Mouse (Mus musculus): Measurements from ENCODE around the gene Ppp1r32. TPM values are rescaled to one million over a fixed set of nuclear protein-coding genes. Genes with fewer than 3 reads are reported as not detected.

Ppp1r32 gene
- total RNA-seq (2017), result 0.67 TPM in 1 of 3 replicates, not detected in the others

- no peak for ATAC-seq (replicated peaks; ENCODE audit: insufficient number of reproducible peaks, low FRiP score, low TSS enrichment, poor library complexity, severe bottlenecking)
Observed at GRCm38 (mm10) chr19:10482703-10483102, at the start of gene Ppp1r32. Gene Ppp1r32, minus strand, starts transcription at chr19:10482928.

GRCm38 (mm10) chr19:10530082-10530481 is 47.4 kb upstream of the Ppp1r32 start:
- no peak for ATAC-seq (replicated peaks; ENCODE audit: insufficient number of reproducible peaks, low FRiP score, low TSS enrichment, poor library complexity, severe bottlenecking)

GRCm38 (mm10) chr19:10525910-10526309 is 43.2 kb upstream of the Ppp1r32 start, which contains the start of gene Sdhaf2:
Gene Sdhaf2, minus strand, starts transcription at chr19:10526142.
- ATAC-seq (replicated peaks; ENCODE audit: insufficient number of reproducible peaks, low FRiP score, low TSS enrichment, poor library complexity, severe bottlenecking), result 0 out of 2 replicates have a peak, but pooled peaks have one; percentile 13

GRCm38 (mm10) chr19:10525106-10525901 is 42.6 kb upstream of the Ppp1r32 start, which contains the start of gene Cpsf7:
Gene Cpsf7, plus strand, starts transcription at chr19:10525266.
- peak; percentile 89 for ATAC-seq (replicated peaks; ENCODE audit: insufficient number of reproducible peaks, low FRiP score, low TSS enrichment, poor library complexity, severe bottlenecking)

GRCm38 (mm10) chr19:10524784-10525105 is 42.0 kb upstream of the Ppp1r32 start:
- no peak; the same call in 1 of the 2 replicates for ATAC-seq (replicated peaks; ENCODE audit: insufficient number of reproducible peaks, low FRiP score, low TSS enrichment, poor library complexity, severe bottlenecking)

GRCm38 (mm10) chr19:10523483-10524080 is 40.9 kb upstream of the Ppp1r32 start:
- no peak for ATAC-seq (replicated peaks; ENCODE audit: insufficient number of reproducible peaks, low FRiP score, low TSS enrichment, poor library complexity, severe bottlenecking)

- ATAC-seq (replicated peaks; ENCODE audit: insufficient number of reproducible peaks, low FRiP score, low TSS enrichment, poor library complexity, severe bottlenecking), result no peak
Observed at GRCm38 (mm10) chr19:10521926-10522325, 39.2 kb upstream of the Ppp1r32 start.

- ATAC-seq (replicated peaks; ENCODE audit: insufficient number of reproducible peaks, low FRiP score, low TSS enrichment, poor library complexity, severe bottlenecking), result no peak
Observed at GRCm38 (mm10) chr19:10520355-10520754, 37.6 kb upstream of the Ppp1r32 start.

- no peak for ATAC-seq (replicated peaks; ENCODE audit: insufficient number of reproducible peaks, low FRiP score, low TSS enrichment, poor library complexity, severe bottlenecking)
Observed at GRCm38 (mm10) chr19:10510759-10511330, 28.1 kb upstream of the Ppp1r32 start.

- peak; percentile 76 for ATAC-seq (replicated peaks; ENCODE audit: insufficient number of reproducible peaks, low FRiP score, low TSS enrichment, poor library complexity, severe bottlenecking)
Observed at GRCm38 (mm10) chr19:10502571-10502970, 19.8 kb upstream of the Ppp1r32 start.

- ATAC-seq (replicated peaks; ENCODE audit: insufficient number of reproducible peaks, low FRiP score, low TSS enrichment, poor library complexity, severe bottlenecking), result no peak
Observed at GRCm38 (mm10) chr19:10500581-10500980, 17.9 kb upstream of the Ppp1r32 start.

GRCm38 (mm10) chr19:10497512-10498160 is 14.9 kb upstream of the Ppp1r32 start:
- no peak for ATAC-seq (replicated peaks; ENCODE audit: insufficient number of reproducible peaks, low FRiP score, low TSS enrichment, poor library complexity, severe bottlenecking)

GRCm38 (mm10) chr19:10496976-10497375 is 14.2 kb upstream of the Ppp1r32 start:
- no peak for ATAC-seq (replicated peaks; ENCODE audit: insufficient number of reproducible peaks, low FRiP score, low TSS enrichment, poor library complexity, severe bottlenecking)

- ATAC-seq (replicated peaks; ENCODE audit: insufficient number of reproducible peaks, low FRiP score, low TSS enrichment, poor library complexity, severe bottlenecking), result no peak
Observed at GRCm38 (mm10) chr19:10495670-10496069, 12.9 kb upstream of the Ppp1r32 start.

GRCm38 (mm10) chr19:10486264-10486738 is 3.6 kb upstream of the Ppp1r32 start:
- ATAC-seq (replicated peaks; ENCODE audit: insufficient number of reproducible peaks, low FRiP score, low TSS enrichment, poor library complexity, severe bottlenecking), result peak; percentile 81

- ATAC-seq (replicated peaks; ENCODE audit: insufficient number of reproducible peaks, low FRiP score, low TSS enrichment, poor library complexity, severe bottlenecking), result no peak
Observed at GRCm38 (mm10) chr19:10479541-10479940, 3.2 kb downstream of the Ppp1r32 start.

GRCm38 (mm10) chr19:10473779-10474178 is 8.9 kb downstream of the Ppp1r32 start:
- no peak for ATAC-seq (replicated peaks; ENCODE audit: insufficient number of reproducible peaks, low FRiP score, low TSS enrichment, poor library complexity, severe bottlenecking)

- ATAC-seq (replicated peaks; ENCODE audit: insufficient number of reproducible peaks, low FRiP score, low TSS enrichment, poor library complexity, severe bottlenecking), result no peak
Observed at GRCm38 (mm10) chr19:10472958-10473357, 9.8 kb downstream of the Ppp1r32 start.

GRCm38 (mm10) chr19:10469171-10469658 is 13.5 kb downstream of the Ppp1r32 start:
- ATAC-seq (replicated peaks; ENCODE audit: insufficient number of reproducible peaks, low FRiP score, low TSS enrichment, poor library complexity, severe bottlenecking), result no peak

Measured in monocyte, adult 5-6 weeks (primary cell).